Mouse (Mus musculus) kidney, embryonic 14.5 days (tissue): ENCODE data around the gene Wbp4. TPM values are rescaled to one million over a fixed set of nuclear protein-coding genes. Genes with fewer than 3 reads are reported as not detected.

ENCODE experiments used
- ATAC-seq: fragments of 200-750 bp; cut with Nextera tagmentation; 2 replicates; pipeline ENCODE4 v1.8.0; 2017; ENCODE audit warnings: moderate number of reproducible peaks, mild to moderate bottlenecking, moderate TSS enrichment, moderate library complexity; ENCODE audit not compliant: low FRiP score, low TSS enrichment
- H3K27ac ChIP-seq: fragments of 300-500 bp; sonication (generic); 2 replicates; pipeline ENCODE4 v1.5.1; 2014; ENCODE audit warnings: low read depth, mild to moderate bottlenecking, low read length, moderate library complexity, mixed read lengths
- H3K27me3 ChIP-seq: fragments of 300-500 bp; sonication (generic); 2 replicates; pipeline ENCODE4 v1.6.1; 2014; ENCODE audit warnings: mild to moderate bottlenecking, low read length; ENCODE audit not compliant: control insufficient read depth, insufficient read depth
- H3K36me3 ChIP-seq: fragments of 300-500 bp; sonication (generic); 2 replicates; pipeline ENCODE4 v1.6.1; 2014; ENCODE audit warnings: low read length, mixed read lengths; ENCODE audit not compliant: control insufficient read depth, insufficient read depth
- H3K4me1 ChIP-seq: fragments of 300-500 bp; sonication (generic); 2 replicates; pipeline ENCODE4 v1.6.1; 2014; ENCODE audit warnings: low read length, mixed read lengths; ENCODE audit not compliant: control insufficient read depth, insufficient read depth
- H3K4me2 ChIP-seq: fragments of 300-500 bp; sonication (generic); replicated peaks from 2 replicates; pipeline ENCODE4 v1.6.1; 2014; ENCODE audit warnings: low read depth, mild to moderate bottlenecking, low read length
- H3K4me3 ChIP-seq: fragments of 300-500 bp; sonication (generic); 2 replicates; pipeline ENCODE4 v1.5.1; 2014; ENCODE audit warnings: mild to moderate bottlenecking, low read length
- H3K9ac ChIP-seq: fragments of 300-500 bp; sonication (generic); 2 replicates; pipeline ENCODE4 v1.6.1; 2014; ENCODE audit warnings: low read depth, mild to moderate bottlenecking, low read length, moderate library complexity
- H3K9me3 ChIP-seq: fragments of 300-500 bp; sonication (generic); 2 replicates; pipeline ENCODE4 v1.6.1; 2016; ENCODE audit warnings: low read length; ENCODE audit not compliant: control insufficient read depth
- WGBS: fragments of 180-500 bp; shearing (Covaris S2); extraction: QIAGEN DNeasy Blood & Tissue Kit; methylation state at CpG from one replicate; pipeline ENCODE4 v1.1.7; 2014; 5-methylcytosine and 5-hydroxymethylcytosine counted together
- polyA plus RNA-seq: library from polyadenylated mRNA; unstranded; fragments of >200 nt; fragmentation: Nextera tagmentation; extraction: Ambion mirVana; gene quantifications from 2 replicates; pipeline ENCODE4 v1.2.1, GENCODE M21; 2014

The Wbp4 gene
- polyA plus RNA-seq, 1 experiment from 2014 or later: 47.1 TPM

DNA sequence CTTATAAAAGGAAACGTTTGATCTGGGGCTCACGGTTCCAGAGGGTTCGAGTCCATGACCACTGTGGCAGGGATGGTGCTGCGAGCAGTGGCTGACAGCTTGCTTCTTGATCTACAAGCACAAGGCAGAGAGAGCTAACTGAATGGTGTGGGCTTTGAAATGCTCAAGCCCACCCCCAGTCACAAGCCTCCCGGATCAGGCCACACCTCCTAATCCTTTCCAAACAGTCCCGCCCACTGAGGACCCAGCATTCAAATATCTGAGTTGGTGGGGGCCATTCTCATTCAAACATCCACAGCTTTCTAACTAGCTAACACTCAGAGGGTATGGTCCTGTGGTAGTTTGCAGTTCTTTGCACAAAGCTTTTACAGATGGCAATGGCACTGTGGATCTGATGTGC, 68.2 kb downstream of the Wbp4 start:
- ATAC-seq: no peak
- Histone ChIP-seq H3K27me3 (no peaks in the 10 kb centered on the region), H3K4me1 (no peaks in the 10 kb centered on the region), H3K27ac (no peak overlapping the region), H3K9me3 (no peaks in the 10 kb centered on the region), H3K4me2 (no peak overlapping the region), H3K4me3 (no peak overlapping the region), H3K36me3 (peaks cover 8% of the 10 kb centered on the region), H3K9ac (no peak overlapping the region)
- WGBS: 85% methylated on average over 6 of the region's 6 CpGs

- Histone ChIP-seq H3K36me3 (peaks cover 8% of the 10 kb centered on the region), H3K27me3 (no peaks in the 10 kb centered on the region), H3K9ac (no peak overlapping the region), H3K27ac (no peak overlapping the region), H3K9me3 (no peaks in the 10 kb centered on the region), H3K4me3 (no peak overlapping the region), H3K4me1 (no peaks in the 10 kb centered on the region), H3K4me2 (no peak overlapping the region)
- 81% methylated on average over 2 of the region's 2 CpGs for WGBS
- ATAC-seq: no peak
Measured at GRCm38 (mm10) chr14:79410662-79411061, 70.7 kb downstream of the Wbp4 start.

Other genes with a start within 250 kb of the Wbp4 start
- gene Zfp957, start 234.2 kb downstream of the Wbp4 start, polyA plus RNA-seq: not detected in 2 replicates
- gene Rgcc, start 179.9 kb downstream of the Wbp4 start, polyA plus RNA-seq: 22.7 and 26.0 TPM in 2 replicates
- 38.5 and 45.9 TPM in 2 replicates for gene Naa16, start 90.7 kb downstream of the Wbp4 start, polyA plus RNA-seq
- 12.1 and 12.3 TPM in 2 replicates for gene Mtrf1, start 83.7 kb downstream of the Wbp4 start, polyA plus RNA-seq
- 9.0 and 15.6 TPM in 2 replicates for gene Kbtbd7, start 55.0 kb downstream of the Wbp4 start, polyA plus RNA-seq
- 2.9 and 3.2 TPM in 2 replicates for gene Kbtbd6, start 29.7 kb downstream of the Wbp4 start, polyA plus RNA-seq
- 13.9 and 18.5 TPM in 2 replicates for gene Elf1, start 326 bp downstream of the Wbp4 start, polyA plus RNA-seq
- gene Sugt1, start 106.2 kb upstream of the Wbp4 start, polyA plus RNA-seq: 135 and 166 TPM in 2 replicates
- 1.8 and 2.4 TPM in 2 replicates for gene Cnmd, start 180.7 kb upstream of the Wbp4 start, polyA plus RNA-seq